Mouse (Mus musculus) heart, embryonic 16.5 days (tissue): ENCODE measurements at regions not wholly inside any gene's neighbourhood (a gene's known extent, or its start where the extent isn't known, plus 50 kb on each side); places are given as distances from the start of the nearest gene placed in this dataset.

Experiments used
- ATAC-seq: fragments of 200-750 bp; cut with Nextera tagmentation; replicated peaks from 2 replicates; pipeline ENCODE4 v1.8.0; 2017; ENCODE audit warnings: moderate number of reproducible peaks; ENCODE audit not compliant: insufficient read depth, low FRiP score; ENCODE audit errors: extremely low read depth
- H3K27ac ChIP-seq: fragments of 300-500 bp; sonication (generic); 2 replicates; pipeline ENCODE4 v1.5.1; 2014; ENCODE audit warnings: mild to moderate bottlenecking, low read length, control low read depth, moderate library complexity
- H3K27me3 ChIP-seq: fragments of 300-500 bp; sonication (generic); 2 replicates; pipeline ENCODE4 v1.6.1; 2014; ENCODE audit warnings: low read length, mixed read lengths; ENCODE audit not compliant: control insufficient read depth, insufficient read depth
- H3K36me3 ChIP-seq: fragments of 300-500 bp; sonication (generic); 2 replicates; pipeline ENCODE4 v1.6.1; 2014; ENCODE audit not compliant: control insufficient read depth, insufficient read depth
- H3K4me1 ChIP-seq: fragments of 300-500 bp; sonication (generic); 2 replicates; pipeline ENCODE4 v1.6.1; 2014; ENCODE audit warnings: low read length, mixed read lengths; ENCODE audit not compliant: control insufficient read depth, insufficient read depth
- H3K4me2 ChIP-seq: fragments of 300-500 bp; sonication (generic); 2 replicates; pipeline ENCODE4 v1.6.1; 2014; ENCODE audit warnings: low read depth, mild to moderate bottlenecking, control low read depth, low read length
- H3K4me3 ChIP-seq: fragments of 300-500 bp; sonication (generic); 2 replicates; pipeline ENCODE4 v1.5.1; 2014; ENCODE audit warnings: mild to moderate bottlenecking, control low read depth, low read length
- H3K9ac ChIP-seq: fragments of 300-500 bp; sonication (generic); 2 replicates; pipeline ENCODE4 v1.6.1; 2014; ENCODE audit warnings: low read length, control low read depth
- H3K9me3 ChIP-seq: fragments of 300-500 bp; sonication (generic); replicated peaks from 2 replicates; pipeline ENCODE4 v1.6.1; 2016; ENCODE audit warnings: low read length; ENCODE audit not compliant: control insufficient read depth
- WGBS: fragments of 180-500 bp; shearing (Covaris S2); extraction: QIAGEN DNeasy Blood & Tissue Kit; methylation state at CpG from one replicate; pipeline ENCODE4 v1.1.7; 2014; 5-methylcytosine and 5-hydroxymethylcytosine counted together

GRCm38 (mm10) chr11:20961626-20962025 lies 129.5 kb upstream of the Peli1 start:
- no peak overlapping the region for H3K4me3 ChIP-seq
- H3K9ac ChIP-seq = no peak overlapping the region
- H3K36me3 ChIP-seq = no peaks in the 10 kb centered on the region
- no peak overlapping the region for H3K4me2 ChIP-seq
- no peak overlapping the region for H3K27ac ChIP-seq
- H3K9me3 ChIP-seq = no peaks in the 10 kb centered on the region
- WGBS = 83% methylated on average over 2 of the region's 2 CpGs
- no peak for ATAC-seq
- no peaks in the 10 kb centered on the region for H3K27me3 ChIP-seq
- H3K4me1 ChIP-seq = peaks cover 10% of the 10 kb centered on the region; the same call in 1 of the 2 replicates

GRCm38 (mm10) chr11:20965575-20966239 lies 125.4 kb upstream of the Peli1 start:
- WGBS = 88% methylated on average over 8 of the region's 8 CpGs
- H3K4me2 ChIP-seq = no peak overlapping the region

GRCm38 (mm10) chr11:20967321-20967984 lies 123.6 kb upstream of the Peli1 start:
- no peak for ATAC-seq
- Histone ChIP-seq H3K4me2 (no peak overlapping the region), H3K4me3 (no peak overlapping the region), H3K36me3 (no peaks in the 10 kb centered on the region), H3K4me1 (no peaks in the 10 kb centered on the region), H3K27ac (no peak overlapping the region), H3K9ac (no peak overlapping the region), H3K9me3 (no peaks in the 10 kb centered on the region), H3K27me3 (no peaks in the 10 kb centered on the region)
- WGBS = 80% methylated on average over 2 of the region's 3 CpGs

More at GRCm38 (mm10) chr11:20965575-20966239, 125.4 kb upstream of the Peli1 start:
- Histone ChIP-seq H3K9me3 (no peaks in the 10 kb centered on the region), H3K4me1 (no peaks in the 10 kb centered on the region), H3K9ac (no peak overlapping the region), H3K27me3 (no peaks in the 10 kb centered on the region), H3K36me3 (no peaks in the 10 kb centered on the region), H3K4me3 (no peak overlapping the region), H3K27ac (no peak overlapping the region)
- ATAC-seq = no peak

GRCm38 (mm10) chr11:20968341-20968740 lies 122.8 kb upstream of the Peli1 start:
- no peak overlapping the region for H3K27ac ChIP-seq
- H3K27me3 ChIP-seq = no peaks in the 10 kb centered on the region
- no peak overlapping the region for H3K4me3 ChIP-seq
- no peak for ATAC-seq
- no peaks in the 10 kb centered on the region for H3K9me3 ChIP-seq
- no peak overlapping the region for H3K9ac ChIP-seq
- WGBS = 63% methylated on average over 2 of the region's 2 CpGs
- H3K36me3 ChIP-seq = no peaks in the 10 kb centered on the region
- H3K4me2 ChIP-seq = no peak overlapping the region
- no peaks in the 10 kb centered on the region for H3K4me1 ChIP-seq

- H3K36me3 ChIP-seq = no peaks in the 10 kb centered on the region
- WGBS = 66% methylated on average over 3 of the region's 3 CpGs
- H3K4me3 ChIP-seq = no peak overlapping the region
- no peaks in the 10 kb centered on the region for H3K4me1 ChIP-seq
- no peak overlapping the region for H3K9ac ChIP-seq
- H3K9me3 ChIP-seq = no peaks in the 10 kb centered on the region
- no peak overlapping the region for H3K4me2 ChIP-seq
- no peak overlapping the region for H3K27ac ChIP-seq
- ATAC-seq = no peak
- H3K27me3 ChIP-seq = no peaks in the 10 kb centered on the region
These were observed 118.0 kb upstream of the Peli1 start for GRCm38 (mm10) chr11:20973141-20973540.

GRCm38 (mm10) chr11:20981588-20981987 lies 109.5 kb upstream of the Peli1 start:
- 86% methylated on average over 2 of the region's 2 CpGs for WGBS
- H3K27ac ChIP-seq = no peak overlapping the region
- no peaks in the 10 kb centered on the region for H3K36me3 ChIP-seq
- H3K9ac ChIP-seq = no peak overlapping the region
- H3K4me3 ChIP-seq = no peak overlapping the region
- H3K27me3 ChIP-seq = no peaks in the 10 kb centered on the region
- ATAC-seq = no peak
- no peak overlapping the region for H3K4me2 ChIP-seq
- H3K9me3 ChIP-seq = no peaks in the 10 kb centered on the region
- H3K4me1 ChIP-seq = peaks cover 7% of the 10 kb centered on the region

GRCm38 (mm10) chr11:20982010-20982409 lies 109.1 kb upstream of the Peli1 start:
- Histone ChIP-seq H3K4me3 (no peak overlapping the region), H3K9me3 (no peaks in the 10 kb centered on the region), H3K27me3 (no peaks in the 10 kb centered on the region), H3K36me3 (no peaks in the 10 kb centered on the region), H3K4me2 (no peak overlapping the region), H3K27ac (no peak overlapping the region), H3K4me1 (peaks cover 7% of the 10 kb centered on the region), H3K9ac (no peak overlapping the region)
- WGBS = 58% methylated on average over 1 of the region's 1 CpGs
- no peak for ATAC-seq

- Histone ChIP-seq H3K9me3 (no peaks in the 10 kb centered on the region), H3K27ac (no peak overlapping the region), H3K36me3 (no peaks in the 10 kb centered on the region), H3K4me3 (no peak overlapping the region), H3K27me3 (no peaks in the 10 kb centered on the region), H3K9ac (no peak overlapping the region), H3K4me1 (peaks cover 7% of the 10 kb centered on the region), H3K4me2 (no peak overlapping the region)
- ATAC-seq = no peak
- 57% methylated on average over 6 of the region's 6 CpGs for WGBS
These were observed 108.6 kb upstream of the Peli1 start for GRCm38 (mm10) chr11:20982500-20982899.

GRCm38 (mm10) chr11:20985069-20985759 lies 105.9 kb upstream of the Peli1 start:
- Histone ChIP-seq H3K4me2 (no peak overlapping the region), H3K27me3 (no peaks in the 10 kb centered on the region), H3K36me3 (no peaks in the 10 kb centered on the region), H3K4me1 (peaks cover 7% of the 10 kb centered on the region), H3K27ac (no peak overlapping the region), H3K9ac (no peak overlapping the region), H3K9me3 (no peaks in the 10 kb centered on the region), H3K4me3 (no peak overlapping the region)
- no peak for ATAC-seq
- 35% methylated on average over 6 of the region's 6 CpGs for WGBS
